Mouse (Mus musculus) liver, embryonic 16.5 days (tissue): ENCODE results near the gene Ror2. TPM values are rescaled to one million over a fixed set of nuclear protein-coding genes. Genes with fewer than 3 reads are reported as not detected.

Source experiments
- ATAC-seq: fragments of 200-750 bp; cut with Nextera tagmentation; 2 replicates; pipeline ENCODE4 v1.8.0; 2017; ENCODE audit warnings: low read depth, mild to moderate bottlenecking, moderate number of reproducible peaks, moderate library complexity
- H3K27ac ChIP-seq: fragments of 300-500 bp; sonication (generic); 2 replicates; pipeline ENCODE4 v1.5.1; 2014; ENCODE audit warnings: mild to moderate bottlenecking, low read length
- H3K27me3 ChIP-seq: fragments of 300-500 bp; sonication (generic); 2 replicates; pipeline ENCODE4 v1.6.1; 2014; ENCODE audit warnings: low read depth, low read length, mixed read lengths; ENCODE audit not compliant: control insufficient read depth, insufficient read depth
- H3K36me3 ChIP-seq: fragments of 300-500 bp; sonication (generic); 2 replicates; pipeline ENCODE4 v1.6.1; 2014; ENCODE audit warnings: mild to moderate bottlenecking; ENCODE audit not compliant: control insufficient read depth, insufficient read depth
- H3K4me1 ChIP-seq: fragments of 300-500 bp; sonication (generic); 2 replicates; pipeline ENCODE4 v1.6.1; 2014; ENCODE audit warnings: low read depth, low read length, mixed read lengths; ENCODE audit not compliant: control insufficient read depth
- H3K4me2 ChIP-seq: fragments of 300-500 bp; sonication (generic); 2 replicates; pipeline ENCODE4 v1.6.1; 2014; ENCODE audit warnings: low read depth, low read length, mixed read lengths
- H3K4me3 ChIP-seq: fragments of 300-500 bp; sonication (generic); 2 replicates; pipeline ENCODE4 v1.5.1; 2014; ENCODE audit warnings: low read depth, mild to moderate bottlenecking, low read length
- H3K9ac ChIP-seq: fragments of 300-500 bp; sonication (generic); 2 replicates; pipeline ENCODE4 v1.6.1; 2014; ENCODE audit warnings: low read depth, low read length
- H3K9me3 ChIP-seq: fragments of 300-500 bp; sonication (generic); replicated peaks from 2 replicates; pipeline ENCODE4 v1.6.1; 2016; ENCODE audit warnings: low read length; ENCODE audit not compliant: control insufficient read depth
- WGBS: fragments of 180-500 bp; shearing (Covaris S2); extraction: QIAGEN DNeasy Blood & Tissue Kit; methylation state at CpG from one replicate; pipeline ENCODE4 v1.1.7; 2014; ENCODE audit not compliant: insufficient replicate concordance; 5-methylcytosine and 5-hydroxymethylcytosine counted together
- polyA plus RNA-seq: library from polyadenylated mRNA; unstranded; fragments of >200 nt; fragmentation: Nextera tagmentation; extraction: Ambion mirVana; gene quantifications from 2 replicates; pipeline ENCODE4 v1.2.1, GENCODE M21; 2015

Ror2 gene
- polyA plus RNA-seq, 1 experiment from 2014 or later: 0.24 TPM

DNA sequence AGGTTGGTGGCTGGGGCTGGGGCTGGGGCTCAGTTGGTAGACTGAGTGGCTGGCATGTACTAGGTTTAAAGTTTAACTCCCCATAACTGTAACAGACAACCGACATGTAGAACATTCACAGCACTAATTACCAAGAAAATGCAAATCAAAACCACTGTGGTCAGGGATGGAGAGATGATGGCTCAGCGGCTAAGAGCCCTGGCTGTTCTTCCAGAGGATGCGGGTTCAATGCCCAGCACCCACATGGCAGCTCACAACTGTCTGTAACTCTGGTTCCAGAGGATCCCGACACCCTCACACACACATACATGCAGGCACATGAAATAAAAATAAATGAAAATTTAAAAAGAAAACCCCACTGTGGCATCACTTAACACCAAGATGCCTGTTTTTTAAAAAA lies 18.8 kb downstream of the Ror2 start:
- no peak for ATAC-seq
- no peak overlapping the region for H3K4me3 ChIP-seq
- no peaks in the 10 kb centered on the region for H3K36me3 ChIP-seq
- no peaks in the 10 kb centered on the region for H3K9me3 ChIP-seq
- H3K27ac ChIP-seq: no peak overlapping the region
- 68% methylated on average over 4 of the region's 4 CpGs for WGBS
- no peak overlapping the region for H3K4me2 ChIP-seq
- H3K9ac ChIP-seq: no peak overlapping the region
- no peaks in the 10 kb centered on the region for H3K4me1 ChIP-seq
- H3K27me3 ChIP-seq: no peaks in the 10 kb centered on the region

DNA sequence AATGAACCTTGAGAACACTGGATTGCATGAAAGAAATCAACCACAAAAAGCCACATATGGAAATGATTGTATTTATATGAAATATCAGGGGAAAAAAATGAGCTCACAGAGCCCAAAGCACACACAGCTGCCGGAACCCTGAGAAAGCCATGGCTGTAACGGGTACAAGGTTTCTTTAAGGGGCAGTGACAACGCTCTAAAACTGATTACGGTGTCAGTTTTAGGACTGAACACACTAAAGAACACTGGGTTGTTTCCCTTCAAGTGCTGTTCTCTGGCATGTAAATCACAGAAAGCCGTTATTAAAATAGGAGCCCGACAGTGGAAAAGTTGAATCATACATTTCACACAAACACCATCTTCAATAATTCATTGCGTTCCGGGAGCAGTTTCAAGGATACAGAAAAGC lies 19.4 kb downstream of the Ror2 start:
- WGBS: 72% methylated on average over 8 of the region's 8 CpGs
- H3K4me2 ChIP-seq: no peak overlapping the region
- H3K27me3 ChIP-seq: no peaks in the 10 kb centered on the region
- no peak overlapping the region for H3K9ac ChIP-seq
- no peaks in the 10 kb centered on the region for H3K36me3 ChIP-seq
- H3K4me1 ChIP-seq: no peaks in the 10 kb centered on the region
- H3K9me3 ChIP-seq: no peaks in the 10 kb centered on the region
- H3K4me3 ChIP-seq: no peak overlapping the region
- no peak overlapping the region for H3K27ac ChIP-seq
- ATAC-seq: no peak

DNA sequence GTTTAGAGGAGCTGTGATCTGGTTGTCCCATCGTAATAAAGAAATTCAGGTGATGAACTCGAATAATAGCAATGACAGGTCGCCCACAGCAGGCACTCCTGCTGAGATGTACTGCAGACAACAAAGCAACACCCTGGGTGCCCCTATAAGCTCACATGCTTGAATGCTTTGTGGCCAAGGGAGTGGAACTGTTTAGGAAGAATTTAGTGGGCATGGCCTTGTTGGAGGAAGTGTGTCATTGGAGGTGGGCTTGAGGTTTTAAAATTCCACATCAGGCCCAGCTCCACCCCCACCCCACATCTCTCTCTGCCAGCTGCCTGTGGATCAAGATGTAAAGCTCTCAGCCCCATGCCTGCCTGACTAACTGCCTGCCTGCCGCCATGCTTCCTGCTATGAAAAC lies 21.0 kb downstream of the Ror2 start:
- no peak overlapping the region for H3K4me2 ChIP-seq
- H3K27ac ChIP-seq: no peak overlapping the region
- no peaks in the 10 kb centered on the region for H3K27me3 ChIP-seq
- no peaks in the 10 kb centered on the region for H3K9me3 ChIP-seq
- H3K4me3 ChIP-seq: no peak overlapping the region
- H3K4me1 ChIP-seq: no peaks in the 10 kb centered on the region
- H3K9ac ChIP-seq: no peak overlapping the region
- WGBS: 56% methylated on average over 4 of the region's 4 CpGs
- no peak for ATAC-seq
- H3K36me3 ChIP-seq: no peaks in the 10 kb centered on the region

DNA sequence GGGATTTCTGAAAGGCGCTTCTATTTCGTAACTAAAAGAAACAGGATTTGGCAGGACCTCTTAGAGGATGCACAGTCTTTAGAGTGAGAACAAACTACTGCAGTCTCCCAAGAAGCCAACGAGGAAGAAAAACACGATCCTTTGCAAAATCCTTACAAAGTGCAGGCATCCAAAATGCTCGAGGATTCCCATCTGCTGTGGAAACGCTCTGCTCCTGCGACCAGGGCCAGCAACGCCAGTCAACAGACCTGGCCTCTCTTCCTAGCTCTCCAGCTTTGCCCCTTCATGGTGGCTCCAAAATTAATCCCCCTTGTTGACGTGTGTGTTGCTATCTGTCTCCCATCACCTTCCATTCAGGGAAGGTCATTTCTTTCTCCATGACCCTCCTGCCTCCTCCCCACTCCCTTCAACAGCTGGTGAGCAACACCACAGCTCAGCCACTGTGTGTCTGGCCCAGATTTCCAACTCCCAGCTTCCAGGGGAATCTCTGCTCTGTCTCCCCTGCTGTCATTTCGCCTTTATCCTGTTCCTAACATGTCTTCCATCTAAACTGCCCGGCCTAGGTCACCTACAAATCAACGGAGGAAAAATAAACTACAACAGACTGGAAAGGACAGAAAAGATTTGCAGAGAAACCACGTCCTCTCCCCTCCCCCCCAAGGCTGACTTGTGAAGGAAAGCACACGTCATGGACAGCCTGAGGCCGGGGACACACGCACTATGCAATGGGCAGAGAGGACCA lies 23.2 kb downstream of the Ror2 start:
- no peak overlapping the region for H3K9ac ChIP-seq
- H3K27me3 ChIP-seq: no peaks in the 10 kb centered on the region
- no peak overlapping the region for H3K4me3 ChIP-seq
- H3K4me1 ChIP-seq: no peaks in the 10 kb centered on the region
- H3K4me2 ChIP-seq: no peak overlapping the region
- H3K36me3 ChIP-seq: no peaks in the 10 kb centered on the region
- H3K27ac ChIP-seq: no peak overlapping the region
- 59% methylated on average over 16 of the region's 16 CpGs for WGBS
- H3K9me3 ChIP-seq: no peaks in the 10 kb centered on the region
- ATAC-seq: no peak

DNA sequence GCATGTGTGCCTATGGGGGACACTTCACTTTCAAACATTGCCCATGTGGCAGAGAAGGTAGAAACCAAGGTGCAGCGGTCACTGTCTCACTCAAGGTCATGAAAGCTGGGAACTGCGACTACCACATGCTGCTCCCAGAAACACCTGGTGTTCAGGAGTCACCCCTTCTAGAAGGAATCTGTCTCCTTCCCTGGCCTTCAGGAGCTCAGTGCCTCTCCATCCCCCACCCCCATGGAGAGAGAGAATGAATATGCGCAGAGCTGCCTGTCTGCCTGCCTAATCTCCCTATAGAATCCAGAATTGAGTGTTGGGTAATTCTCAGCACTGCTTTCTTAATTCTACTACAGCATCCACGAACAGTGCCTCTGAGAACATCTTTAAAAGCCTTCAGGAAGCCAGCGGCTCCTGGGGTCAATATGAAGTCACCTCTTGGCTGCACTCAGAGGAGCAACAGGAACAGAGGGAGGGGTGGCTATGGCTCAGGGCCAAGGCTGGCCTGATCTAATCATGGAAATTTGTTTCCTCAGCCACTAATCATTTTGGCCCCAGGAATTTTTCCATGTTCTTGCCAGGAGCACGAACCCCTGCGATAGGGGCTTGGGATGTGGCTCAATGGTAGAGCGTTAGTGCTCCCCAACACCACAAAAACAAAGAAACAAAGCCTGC lies 24.7 kb downstream of the Ror2 start:
- no peak overlapping the region for H3K4me2 ChIP-seq

DNA sequence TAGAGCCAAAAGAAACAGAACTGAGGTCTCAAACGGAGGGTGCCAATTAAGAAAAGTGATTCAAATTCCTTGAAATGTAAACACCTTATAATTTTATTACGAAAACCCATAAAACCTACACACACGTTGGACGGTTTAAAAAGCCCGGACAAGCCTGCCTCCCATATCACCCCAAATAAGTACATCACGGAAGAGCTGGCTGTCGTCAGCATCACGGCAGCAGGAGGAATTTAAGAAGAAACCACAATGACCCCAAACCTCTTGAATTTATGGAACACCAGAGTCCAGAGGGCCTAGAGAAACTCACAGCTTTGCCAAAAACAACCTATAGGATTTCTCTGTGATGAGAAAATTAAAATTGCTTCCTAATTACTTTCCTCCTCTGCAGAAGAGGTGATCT lies 27.0 kb downstream of the Ror2 start:
- no peaks in the 10 kb centered on the region for H3K36me3 ChIP-seq
- 62% methylated on average over 8 of the region's 8 CpGs for WGBS
- H3K27ac ChIP-seq: no peak overlapping the region
- no peaks in the 10 kb centered on the region for H3K4me1 ChIP-seq
- no peaks in the 10 kb centered on the region for H3K9me3 ChIP-seq
- no peak overlapping the region for H3K9ac ChIP-seq
- no peaks in the 10 kb centered on the region for H3K27me3 ChIP-seq
- no peak overlapping the region for H3K4me3 ChIP-seq
- ATAC-seq: no peak
- no peak overlapping the region for H3K4me2 ChIP-seq

More for the DNA sequence above, 24.7 kb downstream of the Ror2 start:
- Histone ChIP-seq H3K9me3 (no peaks in the 10 kb centered on the region), H3K36me3 (no peaks in the 10 kb centered on the region), H3K27me3 (no peaks in the 10 kb centered on the region), H3K27ac (no peak overlapping the region), H3K4me1 (no peaks in the 10 kb centered on the region), H3K4me3 (no peak overlapping the region), H3K9ac (no peak overlapping the region)
- no peak for ATAC-seq
- 52% methylated on average over 8 of the region's 8 CpGs for WGBS

DNA sequence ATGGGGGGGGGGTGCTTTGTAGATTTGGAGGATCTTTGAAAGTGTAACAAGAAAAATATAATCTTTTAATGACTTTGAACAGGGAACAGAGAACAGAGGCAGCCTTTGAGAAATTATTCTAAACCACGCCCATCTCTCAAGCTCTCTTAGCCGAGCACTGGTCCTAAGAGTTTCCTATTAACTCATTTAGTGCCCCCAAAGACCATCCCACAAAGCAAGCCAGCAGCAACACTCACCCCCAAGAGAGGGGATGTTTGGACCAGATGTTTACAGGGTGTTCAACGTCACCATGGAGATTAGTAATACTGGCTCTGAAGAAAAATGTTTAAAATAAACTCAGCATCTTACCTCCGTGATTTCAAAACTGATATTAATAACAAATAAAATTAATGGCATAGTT lies 27.4 kb downstream of the Ror2 start:
- Histone ChIP-seq H3K27me3 (no peaks in the 10 kb centered on the region), H3K27ac (no peak overlapping the region), H3K9ac (no peak overlapping the region), H3K9me3 (no peaks in the 10 kb centered on the region), H3K4me1 (no peaks in the 10 kb centered on the region), H3K36me3 (no peaks in the 10 kb centered on the region), H3K4me2 (no peak overlapping the region), H3K4me3 (no peak overlapping the region)
- 61% methylated on average over 4 of the region's 4 CpGs for WGBS
- no peak for ATAC-seq

DNA sequence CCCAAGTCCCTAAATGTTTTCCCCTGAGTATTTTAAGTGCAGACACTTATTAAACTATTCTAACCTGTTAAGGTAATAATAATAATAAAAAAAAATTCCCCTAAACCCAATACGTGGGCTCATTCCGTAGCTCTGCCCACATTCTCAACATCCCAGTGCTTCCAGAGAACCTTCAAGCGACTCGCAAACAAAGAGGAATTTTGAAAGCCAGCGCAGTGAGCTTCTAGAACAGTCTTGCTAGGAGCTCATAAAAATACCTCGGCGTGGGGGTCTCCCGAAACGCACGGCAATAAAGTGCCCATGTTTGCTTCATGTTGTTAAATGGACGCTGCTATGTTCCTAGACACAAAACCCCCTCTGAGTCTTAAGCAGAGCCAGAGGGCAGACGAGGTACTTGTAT lies 32.7 kb downstream of the Ror2 start:
- no peak overlapping the region for H3K9ac ChIP-seq
- H3K4me2 ChIP-seq: no peak overlapping the region
- H3K27ac ChIP-seq: no peak overlapping the region
- H3K27me3 ChIP-seq: no peaks in the 10 kb centered on the region
- H3K9me3 ChIP-seq: no peaks in the 10 kb centered on the region
- no peak for ATAC-seq
- H3K36me3 ChIP-seq: no peaks in the 10 kb centered on the region
- WGBS: 73% methylated on average over 12 of the region's 12 CpGs
- no peaks in the 10 kb centered on the region for H3K4me1 ChIP-seq
- H3K4me3 ChIP-seq: no peak overlapping the region

DNA sequence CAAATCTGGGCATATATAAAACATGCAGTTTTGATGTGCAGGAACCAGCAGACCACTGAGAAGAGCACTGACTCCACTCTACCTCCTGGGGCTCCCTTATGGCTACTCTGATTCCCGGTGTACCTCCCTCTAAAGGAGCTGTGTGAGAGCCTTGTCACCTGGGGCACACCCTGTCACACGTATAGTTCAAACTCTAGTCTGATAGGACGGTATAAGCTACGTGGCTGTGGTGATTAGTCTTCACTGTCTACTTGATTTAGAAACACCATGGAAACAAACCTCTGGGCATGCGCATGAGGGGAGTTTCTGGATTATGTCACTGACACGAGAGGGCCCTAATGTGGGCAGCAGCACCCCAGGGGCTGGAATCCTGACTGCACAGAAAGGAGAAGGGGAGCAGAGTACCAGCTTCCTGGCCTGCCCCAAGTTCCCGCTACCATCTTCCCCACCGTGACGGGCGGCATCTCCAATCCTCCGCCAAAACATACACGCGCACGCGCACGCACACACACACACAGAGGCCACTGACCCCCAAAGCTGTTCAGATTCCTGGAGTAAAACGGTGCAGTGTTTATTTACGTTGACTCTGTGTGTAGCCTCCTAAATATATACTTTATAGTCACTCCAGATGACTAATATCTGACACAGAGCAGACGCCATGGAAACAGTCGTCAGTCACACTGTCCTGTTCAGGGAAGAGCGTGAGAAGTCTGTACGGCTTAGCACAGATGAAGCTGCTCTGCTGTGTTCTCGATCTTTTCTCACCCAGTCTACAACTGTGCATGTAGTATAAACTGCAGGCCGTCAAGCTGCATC lies 37.1 kb downstream of the Ror2 start:
- H3K27ac ChIP-seq: no peak overlapping the region
- ATAC-seq: no peak
- WGBS: 69% methylated on average over 24 of the region's 24 CpGs

More for the DNA sequence above, 37.1 kb downstream of the Ror2 start:
- Histone ChIP-seq H3K27me3 (no peaks in the 10 kb centered on the region), H3K9me3 (no peaks in the 10 kb centered on the region), H3K4me1 (no peaks in the 10 kb centered on the region), H3K4me2 (no peak overlapping the region), H3K36me3 (no peaks in the 10 kb centered on the region), H3K4me3 (no peak overlapping the region), H3K9ac (no peak overlapping the region)
